Mouse (Mus musculus) gastrocnemius, postnatal 10 days (tissue): Measurements from ENCODE around the gene Msl1. TPM values are rescaled to one million over a fixed set of nuclear protein-coding genes. Genes with fewer than 3 reads are reported as not detected.

Source experiments
- DNase-seq: peaks from one replicate; pipeline ENCODE4 v3.0.0; 2021; ENCODE audit warnings: mixed read lengths
- total RNA-seq, 2 experiments: library from RNA; stranded (reverse); gene quantifications; 2 replicates each; pipeline ENCODE4 v1.2.3; 2021

The Msl1 gene
- total RNA-seq, 2 experiments from 2014 or later = 62.6 to 74.1 TPM

DNA sequence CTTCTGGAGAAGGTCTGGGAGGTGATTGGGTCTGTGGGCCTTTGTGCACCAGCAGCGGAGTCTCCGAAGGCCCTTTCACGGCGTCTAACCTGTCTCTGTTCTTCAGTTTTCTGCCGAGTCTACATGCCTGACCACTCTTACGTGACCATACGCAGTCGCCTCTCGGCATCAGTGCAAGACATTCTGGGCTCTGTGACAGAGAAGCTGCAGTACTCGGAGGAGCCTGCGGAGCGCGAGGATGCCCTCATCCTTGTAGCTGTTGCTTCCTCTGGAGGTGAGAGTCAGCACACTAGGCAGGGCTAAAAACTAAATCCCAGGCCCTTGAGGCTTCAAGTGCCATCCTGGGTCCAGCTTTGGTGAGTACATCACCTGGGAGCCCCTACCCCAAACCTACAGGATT is 50.7 kb downstream of the Msl1 start:
- DNase-seq = no peak

DNA sequence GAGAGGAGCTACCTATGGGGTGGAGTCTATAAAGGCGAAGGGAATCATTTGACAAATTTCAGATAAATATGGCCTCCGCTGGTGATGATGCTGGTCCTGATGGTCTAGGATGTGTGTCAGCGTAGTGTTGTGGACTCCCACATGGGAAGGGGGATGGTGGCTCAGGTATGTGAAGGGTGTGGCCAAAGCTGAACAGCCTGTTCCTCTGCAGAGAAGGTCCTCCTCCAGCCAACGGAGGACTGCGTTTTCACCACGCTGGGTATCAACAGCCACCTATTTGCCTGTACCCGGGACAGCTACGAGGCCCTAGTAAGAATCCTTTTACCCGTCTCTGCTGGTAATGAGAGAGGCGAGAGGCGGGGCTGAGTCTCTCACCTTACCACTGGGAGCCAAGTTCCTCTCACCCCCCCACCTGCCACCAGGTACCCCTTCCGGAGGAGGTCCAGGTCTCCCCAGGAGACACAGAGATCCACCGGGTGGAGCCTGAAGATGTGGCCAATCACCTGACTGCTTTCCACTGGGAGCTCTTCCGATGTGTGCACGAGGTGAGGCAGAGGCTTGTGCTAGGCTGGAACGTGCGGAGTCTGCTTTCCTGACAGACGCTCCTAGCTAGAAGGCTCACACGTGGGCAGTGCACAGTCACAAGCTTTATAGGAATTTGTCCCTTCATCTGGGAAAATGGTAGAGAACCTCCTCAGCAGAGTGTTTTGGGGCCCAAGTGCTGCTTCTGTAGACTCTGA is 51.7 kb downstream of the Msl1 start:
- DNase-seq = no peak

DNA sequence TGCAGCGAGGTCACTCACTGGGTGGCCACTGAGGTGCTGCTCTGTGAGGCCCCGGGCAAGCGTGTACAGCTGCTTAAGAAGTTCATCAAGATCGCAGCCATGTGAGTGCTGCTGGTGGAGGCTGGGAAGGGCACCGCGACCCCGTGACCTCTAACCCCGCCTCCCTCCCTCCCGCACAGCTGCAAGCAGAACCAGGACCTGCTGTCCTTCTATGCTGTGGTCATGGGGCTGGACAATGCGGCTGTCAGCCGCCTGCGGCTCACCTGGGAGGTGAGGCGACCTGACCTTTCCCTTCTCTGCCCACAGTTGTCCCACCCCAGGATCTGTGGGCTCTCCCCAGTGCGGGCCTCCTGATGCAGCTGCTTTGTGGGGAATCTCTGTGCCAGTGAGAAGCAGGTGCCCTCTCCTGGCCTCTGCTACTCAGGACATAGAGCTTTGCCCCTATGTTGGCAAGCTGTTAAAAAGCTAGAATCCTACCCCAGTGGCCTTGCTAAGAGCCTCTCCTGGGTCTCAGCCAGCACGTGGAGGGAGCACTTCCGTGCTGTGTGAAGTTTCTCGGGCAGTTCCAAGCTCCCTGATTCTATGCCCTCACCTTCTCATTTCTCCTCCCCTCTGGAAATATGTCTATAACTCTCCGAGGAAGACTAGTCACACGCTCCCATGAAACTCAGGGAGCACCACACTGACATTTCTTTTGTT is 54.0 kb downstream of the Msl1 start:
- no peak for DNase-seq

DNA sequence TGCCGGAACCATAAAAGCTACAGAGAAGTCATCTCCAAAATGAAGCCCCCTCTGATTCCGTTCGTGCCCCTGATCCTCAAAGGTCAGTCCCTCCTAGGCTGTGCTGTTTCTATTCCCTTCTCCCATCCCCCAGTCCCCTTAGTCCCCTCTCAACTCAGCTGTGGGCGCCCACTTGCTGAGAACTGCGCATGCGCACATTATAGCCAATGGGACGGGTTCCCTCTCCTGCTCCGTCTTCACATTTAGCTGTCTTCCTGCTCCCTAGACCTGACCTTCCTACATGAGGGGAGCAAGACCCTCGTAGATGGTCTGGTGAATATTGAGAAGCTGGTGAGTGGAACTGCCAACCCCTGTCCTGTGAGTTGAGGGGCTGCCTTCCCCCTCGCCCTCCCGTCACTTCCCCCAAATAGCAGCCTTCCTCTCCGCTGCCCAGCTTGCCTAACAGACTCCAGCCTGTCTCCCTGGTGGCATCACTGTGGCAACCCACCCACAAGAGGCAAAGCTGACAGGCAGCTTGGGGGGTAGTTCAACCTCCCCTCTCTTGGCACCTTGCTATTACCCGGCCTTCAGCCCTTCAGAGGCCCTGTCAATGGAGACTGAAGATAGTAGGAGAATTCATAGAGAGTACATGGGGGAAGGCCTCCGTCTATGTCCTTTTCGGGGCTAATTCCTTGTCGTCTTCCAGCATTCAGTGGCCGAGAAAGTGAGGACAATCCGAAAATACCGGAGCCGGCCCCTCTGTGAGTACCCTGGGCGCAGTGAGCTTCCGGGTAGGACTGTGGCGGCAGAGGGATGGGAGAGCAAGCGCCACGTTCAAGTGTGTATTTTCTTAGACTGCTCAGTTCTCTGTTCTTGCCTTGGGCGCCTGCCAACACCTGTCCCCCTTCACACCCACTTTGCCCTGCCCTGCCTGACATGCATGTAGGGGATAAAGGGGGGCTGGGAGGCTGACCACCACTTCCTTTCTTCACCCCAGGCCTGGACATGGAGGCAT is 55.1 kb downstream of the Msl1 start:
- DNase-seq = no peak

DNA sequence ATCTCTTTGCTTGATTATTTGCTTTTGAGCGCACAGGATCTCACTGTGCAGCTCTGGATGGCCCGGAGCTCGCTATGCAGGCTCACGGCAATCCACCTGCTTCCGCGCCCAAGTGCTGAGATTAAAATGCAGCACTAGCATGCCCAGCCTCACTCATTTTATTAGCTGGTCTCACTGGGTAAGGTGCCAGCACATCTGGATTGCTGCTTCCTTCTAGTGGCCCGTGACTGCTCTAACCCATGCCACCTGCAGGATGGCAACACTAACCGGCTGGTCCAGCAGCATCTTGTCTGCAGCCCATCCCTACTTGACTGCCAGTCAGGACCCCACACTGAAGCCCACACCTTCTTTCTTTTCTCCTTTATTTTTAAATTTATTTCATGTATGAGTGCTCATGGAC is 58.8 kb downstream of the Msl1 start:
- no peak for DNase-seq

DNA sequence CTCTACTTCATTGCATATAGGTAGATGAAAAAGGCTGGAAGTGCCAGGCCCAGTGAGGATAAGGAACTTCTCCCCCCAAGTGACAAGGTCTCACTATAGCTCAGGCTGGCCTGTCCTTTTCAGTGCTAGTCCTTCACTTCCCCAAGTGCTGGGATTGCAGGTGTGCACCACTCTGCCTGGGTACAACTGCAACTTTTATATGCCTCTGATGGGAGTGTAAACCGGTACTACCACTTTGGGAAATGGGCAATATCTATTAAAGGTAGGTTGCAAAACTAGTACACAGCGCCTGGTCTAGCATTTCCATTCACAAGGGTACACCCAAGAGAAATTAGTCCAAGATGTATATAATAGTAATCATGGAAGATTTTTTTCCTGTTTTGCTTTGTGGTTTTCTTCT is 59.3 kb downstream of the Msl1 start:
- DNase-seq = no peak

Other genes starting within 250 kb of the Msl1 start
- gene Ikzf3, start 249.5 kb upstream of the Msl1 start, total RNA-seq = under 1 TPM; 0.09 to 0.93 TPM
- not detected for gene Zpbp2, start 244.4 kb upstream of the Msl1 start, total RNA-seq
- 10 to 100 TPM; 20.4 to 23.1 TPM for gene Ormdl3, start 208.1 kb upstream of the Msl1 start, total RNA-seq
- gene Lrrc3c, start 197.2 kb upstream of the Msl1 start, total RNA-seq = not detected
- gene Gm12355, start 169.9 kb upstream of the Msl1 start, total RNA-seq = 10 to 100 TPM in 1 of 2 experiments, 1 to 10 TPM in 1; 8.2 to 10.3 TPM
- gene Gsdma3, start 169.2 kb upstream of the Msl1 start, total RNA-seq = under 1 TPM; 0.45 to 0.47 TPM
- not detected for gene Gsdma2, start 148.8 kb upstream of the Msl1 start, total RNA-seq
- gene Gsdma, start 131.2 kb upstream of the Msl1 start, total RNA-seq = not detected
- 100 to 1,000 TPM; 112 to 113 TPM for gene Psmd3, start 113.0 kb upstream of the Msl1 start, total RNA-seq
- gene Csf3, start 94.3 kb upstream of the Msl1 start, total RNA-seq = not detected
- gene Med24, start 66.1 kb upstream of the Msl1 start, total RNA-seq = 10 to 100 TPM; 47.8 to 52.5 TPM
- 100 to 1,000 TPM; 149 to 169 TPM for gene Thra, start 54.9 kb upstream of the Msl1 start, total RNA-seq
- 10 to 100 TPM; 42.4 to 58.7 TPM for gene Nr1d1, start 20.2 kb upstream of the Msl1 start, total RNA-seq
- 10 to 100 TPM; 19.1 to 26.2 TPM for gene Casc3, start 9.4 kb downstream of the Msl1 start, total RNA-seq
- 1 to 10 TPM; 1.9 to 2.6 TPM for gene Rapgefl1, start 41.3 kb downstream of the Msl1 start, total RNA-seq
- 1 to 10 TPM; 6.3 to 9.0 TPM for gene Wipf2, start 68.1 kb downstream of the Msl1 start, total RNA-seq
- 1 to 10 TPM; 2.3 to 3.5 TPM for gene Cdc6, start 112.3 kb downstream of the Msl1 start, total RNA-seq
- 10 to 100 TPM; 22.6 to 31.5 TPM for gene Rara, start 132.3 kb downstream of the Msl1 start, total RNA-seq
- not detected for gene Gjd3, start 187.5 kb downstream of the Msl1 start, total RNA-seq
- 10 to 100 TPM; 33.9 to 43.9 TPM for gene Top2a, start 228.7 kb downstream of the Msl1 start, total RNA-seq
- gene Igfbp4, start 245.7 kb downstream of the Msl1 start, total RNA-seq = 100 to 1,000 TPM; 172 to 198 TPM